Mouse (Mus musculus) forelimb bud, embryonic 11.5 days (tissue): ENCODE measurements at regions not wholly inside any gene's neighbourhood (a gene's known extent, or its start where the extent isn't known, plus 50 kb on each side); places are given as distances from the start of the nearest gene placed in this dataset.
"Not testable (repeated sequence)": the region's sequence is repeated elsewhere in the genome, so short reads cannot be mapped to it uniquely, and the experiment has no call there.

ENCODE experiments used
- DNase-seq: peaks from one replicate; pipeline ENCODE4 v3.0.0-alpha.2; 2012; ENCODE audit warnings: low read depth, low spot score

DNA sequence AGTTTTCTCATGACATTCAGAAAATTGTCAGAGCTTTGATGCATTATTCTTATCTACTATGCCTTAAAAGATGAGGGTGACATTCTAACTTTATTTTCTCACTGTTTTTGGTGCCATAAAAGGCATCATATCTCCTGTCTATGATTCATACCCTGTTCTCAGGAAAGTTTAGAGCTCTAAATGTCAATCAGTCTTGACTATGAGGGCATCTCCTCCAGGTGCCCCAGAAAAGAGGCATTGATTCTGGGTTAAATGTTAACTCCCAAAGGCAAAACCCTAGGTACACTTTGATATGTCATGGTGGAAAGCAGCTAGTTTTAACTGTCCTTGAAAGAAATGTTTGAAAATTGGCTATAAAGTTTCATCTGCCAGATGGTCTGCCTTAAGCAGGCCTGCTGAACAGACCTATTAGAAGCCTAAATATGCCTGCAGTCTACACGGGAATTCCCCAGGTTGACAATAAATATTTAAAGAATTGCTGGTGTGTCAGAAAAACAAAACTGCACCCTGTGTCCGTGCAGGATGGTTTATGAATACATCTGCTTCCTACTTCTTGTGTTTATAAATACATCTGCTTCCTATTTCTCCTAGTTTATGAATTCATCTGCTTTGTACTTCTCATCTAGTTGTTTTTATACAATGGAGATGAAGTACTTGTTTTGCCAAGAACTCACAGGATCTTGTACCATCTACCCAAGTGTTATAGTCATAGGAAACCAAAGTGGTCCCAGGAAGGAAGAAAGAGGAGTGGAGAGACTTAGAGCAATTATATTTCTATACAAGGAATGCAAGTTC is 172.3 kb downstream of the Snca start:
- no peak for DNase-seq

DNA sequence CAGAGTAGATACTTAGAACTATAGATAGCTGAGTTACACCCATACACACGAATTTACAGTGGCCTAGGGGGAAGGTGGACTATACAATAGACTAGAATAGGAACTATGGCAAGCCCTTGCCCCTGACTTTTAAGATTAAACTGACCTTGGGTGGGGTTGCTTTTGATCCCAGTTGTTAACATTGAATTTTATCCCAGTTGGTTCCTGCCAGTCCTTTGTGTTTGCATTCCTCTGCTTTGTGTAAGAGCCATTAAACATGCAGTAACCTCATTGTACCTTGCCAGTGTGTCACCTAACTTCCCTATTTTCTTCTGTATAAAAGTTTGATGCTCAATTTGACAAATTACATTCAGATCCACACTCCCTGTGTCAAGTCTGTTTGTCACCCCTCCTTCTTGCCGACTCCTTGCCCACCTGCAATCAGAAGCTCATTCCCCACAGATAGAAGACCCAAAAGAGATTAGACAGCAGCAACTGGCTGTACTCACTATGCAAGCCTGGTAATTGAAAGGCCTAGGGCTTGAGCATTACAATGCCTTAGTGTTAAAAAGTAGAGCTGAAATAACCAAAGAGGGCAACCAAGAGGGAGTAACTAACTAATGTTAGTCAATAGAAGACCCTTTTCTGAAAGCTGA is 182.6 kb downstream of the Snca start:
- DNase-seq: not testable (repeated sequence)

DNA sequence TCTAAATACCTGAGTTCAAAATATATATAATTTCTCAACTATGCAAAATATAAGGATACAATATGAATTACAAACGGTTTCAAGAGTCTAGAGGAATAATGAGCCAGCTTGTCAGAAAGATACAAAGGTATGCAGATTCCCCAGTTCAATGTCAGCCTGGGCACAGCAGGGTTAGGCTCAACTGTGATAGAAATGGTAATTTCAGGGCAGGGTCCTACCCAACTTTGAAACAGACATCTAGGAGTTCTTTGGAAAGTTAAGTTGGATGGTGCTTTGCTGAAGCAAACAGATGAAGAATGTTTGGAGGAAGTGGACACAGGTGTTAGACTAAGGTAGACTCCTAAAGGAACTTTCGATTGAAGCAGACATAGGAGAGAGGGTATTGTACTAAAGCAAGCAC is 187.4 kb downstream of the Snca start:
- no peak for DNase-seq

DNA sequence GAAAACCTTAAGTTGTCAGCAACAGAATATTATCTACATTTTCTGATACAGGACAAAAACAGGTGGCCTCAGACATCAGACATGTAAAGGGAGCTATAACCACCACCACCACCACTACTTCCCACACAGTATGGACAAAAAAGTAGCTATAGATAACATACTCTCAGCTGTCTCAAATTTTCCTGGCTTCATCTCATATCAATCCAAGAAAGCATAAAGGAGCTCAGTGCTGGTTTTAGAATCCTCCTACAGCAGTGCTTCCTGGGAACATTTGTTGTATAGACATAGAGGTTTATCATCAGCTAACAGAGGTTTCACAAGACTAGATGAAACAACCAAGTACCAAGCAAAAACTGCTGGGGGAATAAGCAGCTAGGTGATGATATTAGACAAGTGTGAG is 213.3 kb downstream of the Snca start:
- no peak for DNase-seq

DNA sequence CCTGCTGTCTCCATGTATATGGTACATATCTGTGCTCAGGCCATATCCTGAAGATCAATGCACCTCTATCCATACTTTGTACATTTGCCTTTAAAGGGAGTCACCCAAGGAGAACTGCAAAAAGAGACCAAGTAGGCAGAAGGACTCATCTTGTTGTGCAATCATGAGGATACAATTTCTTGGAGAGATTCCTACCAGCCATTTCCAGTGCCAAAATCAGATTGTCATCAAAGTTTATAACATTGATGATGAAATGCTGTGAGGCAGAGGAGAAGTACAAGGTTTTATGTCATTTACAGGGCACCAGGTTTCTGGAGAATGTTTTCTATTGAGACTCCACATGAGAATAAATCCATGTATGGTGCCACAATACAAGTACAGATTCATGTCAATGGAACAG is 229.5 kb downstream of the Snca start:
- no peak for DNase-seq

DNA sequence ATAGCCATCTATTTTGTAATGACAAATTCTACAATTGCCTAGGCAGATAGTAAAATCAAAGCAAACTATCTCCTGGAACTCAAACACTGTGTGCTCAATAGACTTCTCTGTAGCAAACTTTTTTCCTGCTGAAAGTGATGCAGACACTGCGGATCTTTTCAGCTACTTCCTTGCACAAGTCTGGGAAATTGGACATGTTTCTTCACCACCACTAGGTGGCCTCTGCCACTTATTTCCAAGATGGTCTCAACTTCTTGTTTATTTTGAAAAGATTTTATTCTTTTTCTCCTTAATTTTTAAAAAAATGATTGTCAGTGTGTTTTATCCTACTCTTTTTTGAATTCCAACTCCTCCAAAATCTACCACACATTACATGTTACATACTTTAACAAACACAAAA is 265.4 kb downstream of the Snca start:
- no peak for DNase-seq

DNA sequence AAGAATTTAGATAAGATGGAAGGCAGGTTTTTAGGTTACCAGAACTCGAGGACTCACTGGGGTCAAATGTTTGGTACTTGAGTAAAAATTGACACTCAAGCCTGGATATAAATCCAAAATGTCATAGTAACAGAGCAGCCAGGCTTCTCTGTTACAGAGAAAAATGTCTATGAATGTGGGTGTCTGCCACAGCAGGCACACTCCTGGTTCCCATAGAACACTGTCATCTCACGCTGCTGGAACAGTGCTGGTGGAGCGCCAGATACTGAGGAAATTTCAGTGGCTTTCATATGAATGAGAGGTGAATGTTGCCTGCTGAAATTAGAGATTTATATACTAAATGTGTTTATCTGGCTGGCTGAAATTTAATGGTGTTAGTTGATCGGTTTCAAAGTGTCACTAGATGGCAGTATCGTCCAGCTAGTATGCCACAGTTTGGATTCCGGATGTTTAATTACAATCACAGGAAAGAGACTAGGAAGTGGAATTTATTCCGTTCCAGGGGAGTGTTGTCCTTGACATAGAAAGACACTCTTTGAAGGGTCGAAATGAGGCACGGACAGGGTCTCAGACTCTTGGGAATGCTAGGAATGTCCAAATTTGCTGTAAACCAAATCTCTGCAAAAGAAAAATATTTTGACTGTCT is 273.9 kb downstream of the Snca start:
- peak; percentile 35 for DNase-seq
